Mouse (Mus musculus) neural tube, embryonic 14.5 days (tissue): ENCODE results near the gene Fam198a. TPM values are rescaled to one million over a fixed set of nuclear protein-coding genes. Genes with fewer than 3 reads are reported as not detected.

Experiments
- ATAC-seq: fragments of 200-750 bp; cut with Nextera tagmentation; 2 replicates; pipeline ENCODE4 v1.8.0; 2017; ENCODE audit warnings: low read depth, mild to moderate bottlenecking, moderate TSS enrichment, moderate library complexity
- H3K27ac ChIP-seq: fragments of 300-500 bp; sonication (generic); 2 replicates; pipeline ENCODE4 v1.5.1; 2014; ENCODE audit warnings: low read depth, mild to moderate bottlenecking, control low read depth, low read length, moderate library complexity, mixed read lengths
- H3K27me3 ChIP-seq: fragments of 300-500 bp; sonication (generic); 2 replicates; pipeline ENCODE4 v1.6.1; 2014; ENCODE audit warnings: low read length; ENCODE audit not compliant: control insufficient read depth, insufficient read depth
- H3K36me3 ChIP-seq: fragments of 300-500 bp; sonication (generic); 2 replicates; pipeline ENCODE4 v1.6.1; 2014; ENCODE audit warnings: low read length, mixed read lengths; ENCODE audit not compliant: control insufficient read depth, insufficient read depth
- H3K4me1 ChIP-seq: fragments of 300-500 bp; sonication (generic); 2 replicates; pipeline ENCODE4 v1.6.1; 2014; ENCODE audit warnings: low read length; ENCODE audit not compliant: control insufficient read depth, insufficient read depth
- H3K4me2 ChIP-seq: fragments of 300-500 bp; sonication (generic); 2 replicates; pipeline ENCODE4 v1.6.1; 2014; ENCODE audit warnings: mild to moderate bottlenecking, low read depth, low read length, control low read depth
- H3K4me3 ChIP-seq: fragments of 300-500 bp; sonication (generic); 2 replicates; pipeline ENCODE4 v1.5.1; 2014; ENCODE audit warnings: low read depth, low read length, control low read depth, mixed read lengths
- H3K9ac ChIP-seq: fragments of 300-500 bp; sonication (generic); replicated peaks from 2 replicates; pipeline ENCODE4 v1.6.1; 2014; ENCODE audit warnings: low read depth, mild to moderate bottlenecking, control low read depth, low read length, mixed read lengths
- H3K9me3 ChIP-seq: fragments of 300-500 bp; sonication (generic); 2 replicates; pipeline ENCODE4 v1.6.1; 2016; ENCODE audit warnings: low read length; ENCODE audit not compliant: control insufficient read depth
- WGBS: fragments of 180-500 bp; shearing (Covaris S2); extraction: QIAGEN DNeasy Blood & Tissue Kit; methylation state at CpG from one replicate; pipeline ENCODE4 v1.1.7; 2014; 5-methylcytosine and 5-hydroxymethylcytosine counted together
- polyA plus RNA-seq: library from polyadenylated mRNA; unstranded; fragments of >200 nt; fragmentation: Nextera tagmentation; extraction: Ambion mirVana; gene quantifications from 2 replicates; pipeline ENCODE4 v1.2.1, GENCODE M21; 2014

Gene Fam198a
- polyA plus RNA-seq, 1 experiment from 2014 or later, result 1.0 TPM

DNA sequence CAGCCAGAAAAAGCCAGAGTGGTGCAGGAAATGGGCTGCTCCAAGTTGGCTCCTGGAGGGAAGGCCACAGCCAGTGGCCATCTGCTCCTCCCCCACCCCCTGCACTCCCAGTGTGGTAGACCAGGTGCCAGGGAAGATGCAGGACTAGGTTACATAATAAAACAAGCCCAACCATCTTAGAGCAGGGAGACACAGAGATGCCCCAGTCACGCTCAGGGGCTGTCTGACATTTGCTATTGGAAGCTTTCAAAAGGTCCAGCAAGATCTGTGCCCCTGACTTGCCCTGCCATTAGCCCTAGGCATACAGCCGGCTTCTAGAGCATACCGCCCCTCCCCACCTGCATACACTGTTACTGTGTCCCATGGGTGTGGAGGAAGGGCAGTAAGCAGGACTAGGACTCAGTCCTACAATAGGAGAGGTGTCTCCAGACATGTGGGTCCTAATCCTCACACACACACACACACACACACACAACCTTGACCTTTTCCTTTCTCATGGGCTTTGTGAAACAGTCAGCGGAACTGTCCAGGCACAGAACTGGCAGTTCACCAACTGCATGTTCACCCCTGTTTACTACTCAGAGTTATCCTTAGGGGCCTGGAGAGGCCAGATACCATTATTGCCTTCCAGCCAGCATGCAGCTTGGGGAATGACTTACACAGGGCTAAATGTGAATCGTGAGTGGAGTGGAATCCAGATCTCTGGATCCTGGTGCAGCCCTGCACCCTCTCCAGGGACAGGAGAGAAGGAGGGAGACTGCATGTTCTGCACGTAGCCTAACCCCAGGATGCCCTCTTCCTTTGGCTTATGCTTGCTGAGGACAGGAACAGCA lies 76.5 kb downstream of the Fam198a start:
- ATAC-seq, result no peak; the same call in 1 of the 2 replicates
- H3K36me3 ChIP-seq, result no peaks in the 10 kb centered on the region

DNA sequence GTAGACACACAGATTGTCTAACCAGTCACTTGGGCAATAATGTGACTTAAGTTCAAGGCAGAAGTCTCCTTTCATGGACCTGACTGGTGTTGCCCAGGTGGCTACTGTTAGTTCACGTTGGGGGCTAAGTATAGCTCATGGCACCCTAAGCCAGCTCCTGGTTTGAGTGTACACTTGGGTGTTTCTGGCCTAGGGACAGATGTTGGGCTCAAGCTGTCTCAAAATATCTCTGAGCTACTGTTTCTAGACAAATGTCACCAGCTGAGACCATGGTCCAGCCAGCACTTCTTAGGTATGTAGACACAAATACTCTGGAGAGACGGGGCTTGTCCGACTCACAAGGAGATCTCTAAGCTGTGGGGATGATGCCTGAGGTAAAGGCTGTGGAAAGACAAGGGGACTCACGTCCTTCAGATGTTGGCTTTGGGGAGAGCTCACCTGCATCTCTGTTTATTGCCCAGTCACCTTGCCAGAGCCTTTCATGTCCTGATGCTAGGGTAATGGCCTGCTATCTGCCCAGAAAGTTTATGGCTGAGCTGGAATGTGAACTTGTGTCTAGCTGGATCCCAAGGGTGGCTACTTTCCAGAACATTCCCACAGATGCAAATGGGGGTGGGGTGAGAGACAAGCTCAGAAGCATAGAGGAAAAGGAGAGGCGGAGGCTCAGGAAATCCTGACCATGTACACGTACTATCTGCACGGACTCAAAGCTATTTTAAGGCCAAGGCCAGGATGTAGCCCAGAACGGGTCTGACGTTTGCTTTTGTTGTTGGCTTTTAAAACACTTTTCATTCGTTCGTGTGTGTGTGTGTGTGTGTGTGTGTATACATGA lies 77.3 kb downstream of the Fam198a start:
- no peak overlapping the region for H3K4me3 ChIP-seq
- no peak overlapping the region for H3K4me2 ChIP-seq
- H3K9ac ChIP-seq, result no peak overlapping the region
- 80% methylated on average over 11 of the region's 11 CpGs for WGBS
- H3K4me1 ChIP-seq, result peaks cover 6% of the 10 kb centered on the region; the same call in 1 of the 2 replicates
- no peaks in the 10 kb centered on the region for H3K9me3 ChIP-seq
- no peaks in the 10 kb centered on the region for H3K36me3 ChIP-seq
- ATAC-seq, result no peak
- H3K27ac ChIP-seq, result no peak overlapping the region
- H3K27me3 ChIP-seq, result no peaks in the 10 kb centered on the region

More for the DNA sequence above, 76.5 kb downstream of the Fam198a start:
- Histone ChIP-seq H3K9ac (no peak overlapping the region), H3K4me2 (no peak overlapping the region), H3K4me3 (no peak overlapping the region), H3K9me3 (no peaks in the 10 kb centered on the region), H3K27me3 (no peaks in the 10 kb centered on the region), H3K27ac (no peak overlapping the region), H3K4me1 (peaks cover 6% of the 10 kb centered on the region; the same call in 1 of the 2 replicates)
- 70% methylated on average over 6 of the region's 6 CpGs for WGBS

DNA sequence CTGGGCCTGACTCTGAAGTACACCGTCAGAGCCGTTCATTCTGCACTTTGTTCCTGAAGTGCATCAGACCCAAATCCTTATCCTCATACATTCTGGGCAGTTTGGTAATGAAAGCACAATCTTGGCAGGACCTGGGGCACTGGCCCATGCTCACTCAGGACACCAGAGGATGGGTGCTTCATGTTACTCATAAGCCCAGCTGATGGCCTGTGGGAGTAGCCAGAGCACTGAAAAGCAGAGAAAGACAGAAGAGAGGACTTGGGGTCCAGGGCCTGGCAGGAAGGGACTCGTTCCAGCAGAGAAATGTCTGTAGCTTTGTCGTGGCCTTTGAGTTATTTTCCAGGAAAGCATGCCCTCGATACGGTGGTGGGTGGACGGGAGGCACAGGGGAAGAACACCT lies 79.0 kb downstream of the Fam198a start:
- ATAC-seq, result no peak
- H3K4me2 ChIP-seq, result no peak overlapping the region
- no peaks in the 10 kb centered on the region for H3K9me3 ChIP-seq
- peaks cover 6% of the 10 kb centered on the region; the same call in 1 of the 2 replicates for H3K4me1 ChIP-seq
- no peaks in the 10 kb centered on the region for H3K36me3 ChIP-seq
- WGBS, result 89% methylated on average over 7 of the region's 7 CpGs
- H3K9ac ChIP-seq, result no peak overlapping the region
- H3K27ac ChIP-seq, result no peak overlapping the region
- no peak overlapping the region for H3K4me3 ChIP-seq
- H3K27me3 ChIP-seq, result no peaks in the 10 kb centered on the region

Other genes starting within 250 kb of the Fam198a start
- 18.1 and 19.8 TPM in 2 replicates for gene Sec22c, start 245.5 kb upstream of the Fam198a start, polyA plus RNA-seq
- gene Ss18l2, start 240.7 kb upstream of the Fam198a start, polyA plus RNA-seq, result 194 and 208 TPM in 2 replicates
- gene Nktr, start 231.8 kb upstream of the Fam198a start, polyA plus RNA-seq, result 64.9 and 82.9 TPM in 2 replicates
- 15.7 and 17.0 TPM in 2 replicates for gene Zfp651, start 191.7 kb upstream of the Fam198a start, polyA plus RNA-seq
- gene Klhl40, start 173.4 kb upstream of the Fam198a start, polyA plus RNA-seq, result 1.7 and 2.4 TPM in 2 replicates
- gene Hhatl, start 158.5 kb upstream of the Fam198a start, polyA plus RNA-seq, result 0.26 and 0.40 TPM in 2 replicates
- 1.9 and 2.7 TPM in 2 replicates for gene Ccdc13, start 111.5 kb upstream of the Fam198a start, polyA plus RNA-seq
- gene Higd1a, start 92.6 kb upstream of the Fam198a start, polyA plus RNA-seq, result 135 and 159 TPM in 2 replicates
- 1.6 and 2.0 TPM in 2 replicates for gene Ackr2, start 52.6 kb upstream of the Fam198a start, polyA plus RNA-seq
- gene Cyp8b1, start 34.7 kb upstream of the Fam198a start, polyA plus RNA-seq, result not detected in 2 replicates
- 26.6 and 28.1 TPM in 2 replicates for gene Pomgnt2, start 46.1 kb downstream of the Fam198a start, polyA plus RNA-seq
- gene Snrk, start 166.3 kb downstream of the Fam198a start, polyA plus RNA-seq, result 43.0 and 55.6 TPM in 2 replicates